Mouse (Mus musculus): Measurements from ENCODE around the gene Acod1. TPM values are rescaled to one million over a fixed set of nuclear protein-coding genes. Genes with fewer than 3 reads are reported as not detected.
A peak's percentile ranks its signal among the peaks of the same experiment; 100 is the strongest.

The Acod1 gene
- polyA plus RNA-seq, 1 experiment from 2014 or later: 0.11 TPM

- 42% methylated on average over 10 of the region's 10 CpGs for WGBS
- no peak overlapping the region for H3K9ac ChIP-seq (replicated peaks; ENCODE audit: low read depth)
- DNase-seq (ENCODE audit: low spot score) (peak; percentile 74), ATAC-seq (peak; percentile 87)
- H3K9me3 ChIP-seq (ENCODE audit: low read length): no peaks in the 10 kb centered on the region
- 0 out of 2 replicates have a peak overlapping the region, but pooled peaks have one; percentile 11 for H3K4me2 ChIP-seq (replicated peaks; ENCODE audit: low read depth, low read length)
- H3K27ac ChIP-seq (ENCODE audit: low read length): peak overlapping the region; percentile 69
- H3K4me3 ChIP-seq (ENCODE audit: low read depth, low read length): no peak overlapping the region
- H3K4me1 ChIP-seq (ENCODE audit: insufficient read depth, low read depth, low read length): no peaks in the 10 kb centered on the region
- no peaks in the 10 kb centered on the region for H3K27me3 ChIP-seq (replicated peaks; ENCODE audit: insufficient read depth, low read length)
- H3K36me3 ChIP-seq (ENCODE audit: insufficient read depth, low read length): no peaks in the 10 kb centered on the region
- TF ChIP-seq EP300 (IDR thresholded peaks at IDR 0.05): peak; percentile 13; the same call in 1 of the 2 replicates
- TF ChIP-seq CTCF (IDR thresholded peaks at IDR 0.05): no peak
Measured at GRCm38 (mm10) chr14:103033271-103033823, 13.4 kb upstream of the Acod1 start.

GRCm38 (mm10) chr14:103034076-103034475, 12.7 kb upstream of the Acod1 start:
- H3K9me3 ChIP-seq (ENCODE audit: low read length): no peaks in the 10 kb centered on the region
- H3K4me1 ChIP-seq (ENCODE audit: insufficient read depth, low read depth, low read length): no peaks in the 10 kb centered on the region
- TF ChIP-seq CTCF (IDR thresholded peaks at IDR 0.05): no peak
- TF ChIP-seq EP300 (IDR thresholded peaks at IDR 0.05): no peak
- H3K9ac ChIP-seq (replicated peaks; ENCODE audit: low read depth): no peak overlapping the region
- H3K36me3 ChIP-seq (ENCODE audit: insufficient read depth, low read length): no peaks in the 10 kb centered on the region
- ATAC-seq (no peak), DNase-seq (ENCODE audit: low spot score) (no peak)
- no peak overlapping the region for H3K4me2 ChIP-seq (replicated peaks; ENCODE audit: low read depth, low read length)
- 77% methylated on average over 9 of the region's 9 CpGs for WGBS
- H3K27me3 ChIP-seq (replicated peaks; ENCODE audit: insufficient read depth, low read length): no peaks in the 10 kb centered on the region
- no peak overlapping the region for H3K4me3 ChIP-seq (ENCODE audit: low read depth, low read length)
- no peak overlapping the region for H3K27ac ChIP-seq (ENCODE audit: low read length)

- no peak for TF ChIP-seq CTCF (IDR thresholded peaks at IDR 0.05)
- no peak for TF ChIP-seq EP300 (IDR thresholded peaks at IDR 0.05)
- 80% methylated on average over 3 of the region's 3 CpGs for WGBS
- H3K4me3 ChIP-seq (ENCODE audit: low read depth, low read length): no peak overlapping the region
- H3K27me3 ChIP-seq (replicated peaks; ENCODE audit: insufficient read depth, low read length): no peaks in the 10 kb centered on the region
- no peak overlapping the region for H3K27ac ChIP-seq (ENCODE audit: low read length)
- no peak for DNase-seq (ENCODE audit: low spot score)
- no peak overlapping the region for H3K9ac ChIP-seq (replicated peaks; ENCODE audit: low read depth)
- H3K36me3 ChIP-seq (ENCODE audit: insufficient read depth, low read length): no peaks in the 10 kb centered on the region
- no peaks in the 10 kb centered on the region for H3K4me1 ChIP-seq (ENCODE audit: insufficient read depth, low read depth, low read length)
- ATAC-seq: no peak
- no peak overlapping the region for H3K4me2 ChIP-seq (replicated peaks; ENCODE audit: low read depth, low read length)
- H3K9me3 ChIP-seq (ENCODE audit: low read length): no peaks in the 10 kb centered on the region
Measured at GRCm38 (mm10) chr14:103037016-103037415, 9.8 kb upstream of the Acod1 start.

GRCm38 (mm10) chr14:103048292-103049086, 1.7 kb downstream of the Acod1 start:
- 61% methylated on average over 11 of the region's 11 CpGs for WGBS
- DNase-seq (ENCODE audit: low spot score): peak; percentile 10
- Histone ChIP-seq H3K27me3 (replicated peaks; ENCODE audit: insufficient read depth, low read length) (no peaks in the 10 kb centered on the region), H3K9ac (replicated peaks; ENCODE audit: low read depth) (no peak overlapping the region), H3K4me2 (replicated peaks; ENCODE audit: low read depth, low read length) (no peak overlapping the region), H3K4me1 (ENCODE audit: insufficient read depth, low read depth, low read length) (no peaks in the 10 kb centered on the region), H3K27ac (ENCODE audit: low read length) (no peak overlapping the region), H3K9me3 (ENCODE audit: low read length) (no peaks in the 10 kb centered on the region), H3K36me3 (ENCODE audit: insufficient read depth, low read length) (no peaks in the 10 kb centered on the region), H3K4me3 (ENCODE audit: low read depth, low read length) (no peak overlapping the region)
- TF ChIP-seq EP300 (IDR thresholded peaks at IDR 0.05) (no peak), CTCF (IDR thresholded peaks at IDR 0.05) (no peak)
- ATAC-seq: peak; percentile 23

GRCm38 (mm10) chr14:103051159-103051769, 4.5 kb downstream of the Acod1 start:
- DNase-seq (ENCODE audit: low spot score) (peak; percentile 93), ATAC-seq (peak; percentile 93)
- Histone ChIP-seq H3K27me3 (replicated peaks; ENCODE audit: insufficient read depth, low read length) (no peaks in the 10 kb centered on the region), H3K36me3 (ENCODE audit: insufficient read depth, low read length) (no peaks in the 10 kb centered on the region), H3K27ac (ENCODE audit: low read length) (no peak overlapping the region), H3K4me1 (ENCODE audit: insufficient read depth, low read depth, low read length) (no peaks in the 10 kb centered on the region), H3K4me3 (ENCODE audit: low read depth, low read length) (no peak overlapping the region), H3K9ac (replicated peaks; ENCODE audit: low read depth) (no peak overlapping the region), H3K9me3 (ENCODE audit: low read length) (no peaks in the 10 kb centered on the region), H3K4me2 (replicated peaks; ENCODE audit: low read depth, low read length) (no peak overlapping the region)
- TF ChIP-seq EP300 (IDR thresholded peaks at IDR 0.05) (no peak), CTCF (IDR thresholded peaks at IDR 0.05) (peak; percentile 100)
- WGBS: 26% methylated on average over 8 of the region's 8 CpGs

GRCm38 (mm10) chr14:103054731-103055130, 8.0 kb downstream of the Acod1 start:
- TF ChIP-seq CTCF (IDR thresholded peaks at IDR 0.05) (no peak), EP300 (IDR thresholded peaks at IDR 0.05) (no peak)
- Histone ChIP-seq H3K27me3 (replicated peaks; ENCODE audit: insufficient read depth, low read length) (no peaks in the 10 kb centered on the region), H3K4me3 (ENCODE audit: low read depth, low read length) (no peak overlapping the region), H3K4me2 (replicated peaks; ENCODE audit: low read depth, low read length) (no peak overlapping the region), H3K4me1 (ENCODE audit: insufficient read depth, low read depth, low read length) (no peaks in the 10 kb centered on the region), H3K36me3 (ENCODE audit: insufficient read depth, low read length) (no peaks in the 10 kb centered on the region), H3K9me3 (ENCODE audit: low read length) (no peaks in the 10 kb centered on the region), H3K9ac (replicated peaks; ENCODE audit: low read depth) (no peak overlapping the region), H3K27ac (ENCODE audit: low read length) (no peak overlapping the region)
- ATAC-seq (no peak), DNase-seq (ENCODE audit: low spot score) (no peak)
- WGBS: 80% methylated on average over 13 of the region's 13 CpGs
